Mouse (Mus musculus): ENCODE measurements around the gene Nr2f2.
A peak's percentile ranks its signal among the peaks of the same experiment; 100 is the strongest.

Nr2f2 gene

DNA sequence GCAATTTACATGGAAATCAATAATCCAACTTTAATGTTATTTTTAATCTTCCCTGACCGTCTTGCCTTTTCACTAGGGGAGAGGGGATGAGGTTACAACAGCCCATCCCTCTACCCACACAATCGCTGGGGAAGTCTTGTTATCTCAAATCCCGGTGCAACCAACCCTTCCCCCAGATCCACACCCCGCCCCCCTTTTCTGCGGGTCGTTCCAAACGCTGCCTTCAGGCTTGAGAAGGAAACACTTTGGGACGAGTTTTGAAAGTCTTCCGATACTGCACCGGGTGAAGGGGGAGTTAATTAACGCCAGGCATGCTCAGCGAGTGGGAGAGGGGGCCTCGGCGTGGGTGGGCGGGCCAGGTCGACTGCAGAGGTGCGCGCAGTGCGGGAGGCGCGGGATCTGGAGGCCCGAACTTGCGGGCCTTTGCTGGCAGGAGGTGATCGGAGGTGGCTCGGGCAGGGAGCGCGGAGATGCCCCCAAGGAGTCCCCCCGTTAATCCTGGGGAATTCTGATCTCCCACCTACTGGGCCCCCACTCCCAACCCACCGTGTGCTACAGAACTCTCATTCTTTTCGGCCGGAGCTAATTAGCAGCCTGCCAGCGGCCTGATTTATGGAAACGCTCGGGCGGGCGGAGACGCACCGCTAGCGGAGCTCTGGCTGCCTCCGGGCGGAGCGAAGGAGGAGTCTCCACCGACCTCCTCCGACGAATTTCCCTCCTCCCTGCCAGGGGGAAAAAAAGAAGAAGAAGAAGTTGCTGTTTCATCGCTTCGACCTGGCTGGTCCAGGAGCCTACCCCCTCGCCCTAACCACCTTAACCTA is 35.1 kb downstream of the Nr2f2 start:
- DNase-seq, result peak; percentile 38

GRCm38 (mm10) chr7:70330761-70331242 is 35.7 kb downstream of the Nr2f2 start:
- no peak for DNase-seq

DNA sequence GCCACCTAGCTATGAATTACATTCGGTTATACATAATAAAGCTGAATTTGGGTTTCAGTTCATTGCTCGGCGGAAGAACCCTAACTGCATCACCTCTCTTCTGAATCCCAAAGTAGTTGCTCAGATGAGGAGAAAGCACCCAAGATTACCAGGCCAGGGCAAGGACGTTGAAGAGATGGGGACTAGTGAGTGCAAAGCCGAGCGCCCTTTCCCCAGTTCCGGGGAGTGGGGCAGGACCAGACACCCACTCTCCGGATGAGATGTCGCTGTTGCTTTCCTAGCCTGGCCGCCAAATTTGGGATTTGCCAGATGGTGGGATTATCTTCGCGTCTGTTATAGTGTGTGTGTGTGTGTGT is 36.4 kb downstream of the Nr2f2 start:
- no peak for DNase-seq

DNA sequence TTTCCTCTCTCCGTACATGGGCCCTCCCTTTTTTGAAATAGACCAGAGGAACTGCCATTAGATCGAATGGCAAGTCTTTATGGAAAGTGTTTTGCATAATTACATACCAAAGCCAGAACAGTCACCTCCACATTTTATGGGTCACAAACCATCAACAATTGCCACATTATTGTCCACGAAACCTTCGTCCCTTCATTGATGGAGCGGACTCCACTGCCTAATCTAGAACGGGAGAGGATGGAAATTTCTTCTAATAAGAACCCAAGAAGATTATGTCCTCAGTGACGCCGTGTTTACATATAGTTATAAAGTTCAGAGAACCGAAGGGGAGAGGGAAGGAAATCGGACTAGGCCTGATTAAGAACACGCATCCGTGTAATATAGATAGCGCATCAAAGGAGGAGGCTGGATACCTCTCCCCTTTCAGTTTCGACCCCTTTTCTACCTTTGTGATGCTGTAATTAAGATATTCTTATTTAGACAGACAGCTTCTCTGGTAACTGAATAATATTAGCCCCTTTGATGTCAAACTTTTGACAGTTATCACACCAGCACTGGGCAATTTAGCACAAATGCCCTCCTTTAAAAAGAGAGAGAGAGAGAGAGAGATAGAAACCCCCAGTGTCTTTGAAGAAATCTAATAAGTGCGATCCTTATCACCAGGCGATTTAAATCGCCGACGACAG is 36.9 kb downstream of the Nr2f2 start:
- DNase-seq, result no peak

GRCm38 (mm10) chr7:70329037-70329516 is 37.5 kb downstream of the Nr2f2 start:
- no peak for DNase-seq

DNA sequence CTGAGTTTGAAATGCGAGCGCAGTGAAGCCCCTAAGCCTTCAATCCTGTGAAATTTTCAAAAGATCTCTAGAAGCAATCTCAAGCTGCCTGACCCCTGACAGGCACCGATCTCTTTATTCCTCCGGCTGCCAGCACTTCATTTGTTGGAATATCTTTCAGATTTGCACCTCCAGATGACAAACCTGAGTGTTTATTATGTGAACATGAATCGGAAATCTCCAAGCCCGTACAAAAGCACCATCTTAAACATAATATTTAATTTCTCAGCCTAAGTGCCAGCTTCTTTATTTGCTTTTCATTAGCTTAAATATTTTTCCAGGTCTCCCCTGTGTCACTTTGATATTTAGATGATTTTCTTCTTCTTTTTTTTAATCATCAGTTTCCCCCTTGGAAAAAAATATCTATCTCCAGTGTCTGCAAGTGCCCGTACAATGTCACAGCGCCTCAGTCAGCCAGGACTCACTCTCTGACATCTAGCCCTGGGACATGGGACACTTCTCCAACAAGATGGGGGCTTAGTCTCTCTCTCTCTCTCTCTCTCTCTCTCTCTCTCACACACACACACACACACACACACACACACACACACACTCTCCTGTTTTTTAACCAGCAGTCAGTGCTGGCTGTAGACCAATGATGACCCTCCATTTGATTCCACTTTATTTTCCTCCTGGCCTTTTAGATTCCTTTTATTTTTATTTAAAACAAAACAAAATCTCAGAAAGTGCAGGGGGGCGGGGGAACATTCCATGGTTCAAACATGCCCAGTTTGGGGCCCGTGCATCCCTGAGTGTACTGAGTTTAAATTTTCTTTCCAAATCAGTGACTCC is 38.1 kb downstream of the Nr2f2 start:
- DNase-seq, result no peak

DNA sequence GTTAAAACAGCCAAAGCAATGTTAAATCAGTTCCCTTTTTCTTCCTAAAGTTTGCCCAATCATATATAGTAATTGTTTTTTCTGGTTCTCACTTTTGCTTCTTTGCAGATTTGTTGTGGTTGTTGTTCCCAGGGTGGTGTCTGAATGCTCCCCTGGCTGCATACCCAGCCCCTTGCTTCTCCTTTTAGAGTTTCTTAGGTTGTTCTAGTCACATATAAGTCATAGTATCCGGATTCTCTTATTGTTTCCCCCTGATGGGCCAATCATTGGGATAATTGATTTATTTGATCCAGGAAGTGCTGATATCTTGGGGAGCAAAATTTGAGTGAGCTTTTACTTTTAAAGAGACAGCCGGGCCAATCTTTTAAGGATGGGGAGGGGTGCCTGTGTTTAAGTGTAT is 39.3 kb downstream of the Nr2f2 start:
- no peak for DNase-seq

- no peak for DNase-seq
Observed at GRCm38 (mm10) chr7:70326176-70327035, 40.1 kb downstream of the Nr2f2 start.

DNA sequence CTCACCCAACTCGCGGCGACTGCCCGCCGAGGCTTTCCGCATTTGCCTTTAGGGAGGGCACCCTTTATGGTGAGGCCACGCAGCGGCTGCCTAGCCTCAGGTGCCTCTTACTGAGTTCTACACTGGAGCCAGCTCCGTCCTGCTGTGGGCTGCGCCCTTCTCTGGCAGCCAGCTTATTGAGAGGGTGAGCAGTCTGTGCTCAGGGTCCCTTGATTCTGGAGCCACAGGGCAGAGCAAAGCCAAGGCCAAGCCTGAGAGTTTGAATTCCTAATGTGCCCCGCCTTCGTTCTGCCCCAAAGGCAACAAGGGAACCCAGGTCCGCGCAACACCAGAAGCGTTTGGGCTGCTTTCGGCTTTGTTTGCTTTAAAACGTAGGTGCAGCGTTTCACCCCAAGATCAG is 41.2 kb downstream of the Nr2f2 start:
- DNase-seq, result no peak

DNA sequence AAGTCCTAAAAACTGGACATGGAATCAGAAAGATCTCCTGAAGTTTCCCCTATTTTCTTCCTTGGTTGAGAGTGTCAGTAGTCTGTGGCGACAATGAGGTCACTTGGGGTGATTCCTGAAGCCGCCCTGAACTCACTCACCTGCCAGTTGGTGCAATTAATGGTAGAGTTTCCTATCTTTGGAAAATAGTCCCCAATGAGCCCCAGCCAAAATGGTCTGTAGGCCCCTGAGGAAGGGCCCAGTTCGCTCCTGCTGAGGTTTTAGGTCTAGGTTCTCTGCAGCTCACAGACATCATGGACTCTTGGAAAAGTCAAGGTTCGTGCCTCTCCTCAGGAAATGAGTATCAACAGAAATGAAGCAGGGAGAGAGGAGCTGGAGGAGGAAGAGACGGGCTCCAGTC is 42.0 kb downstream of the Nr2f2 start:
- no peak for DNase-seq

- no peak for DNase-seq
Observed at GRCm38 (mm10) chr7:70324041-70324440, 42.5 kb downstream of the Nr2f2 start.

GRCm38 (mm10) chr7:70305716-70306115 is 60.8 kb downstream of the Nr2f2 start:
- DNase-seq, result no peak

DNA sequence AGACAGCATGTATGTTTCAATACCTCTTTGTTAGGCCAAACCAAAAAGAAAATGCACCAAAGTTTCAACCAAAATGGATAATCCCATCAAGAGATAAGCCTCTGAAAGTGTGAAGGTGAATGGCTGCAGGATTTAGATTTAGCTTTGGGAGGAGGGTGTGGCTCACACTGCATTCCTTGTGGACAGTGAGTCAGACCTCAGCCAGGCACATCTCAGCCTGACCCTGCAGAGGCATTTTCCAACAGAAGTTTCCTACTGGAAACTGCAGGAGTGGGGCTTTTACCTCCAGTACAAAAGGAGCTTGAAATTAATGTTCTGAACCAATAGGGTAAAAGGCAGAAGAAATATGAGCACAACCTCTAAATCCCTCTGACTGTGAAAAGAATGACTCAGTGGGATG is 62.1 kb downstream of the Nr2f2 start:
- no peak for DNase-seq

Measured in liver (tissue).